Mouse (Mus musculus): ENCODE data around the gene Rftn2. TPM values are rescaled to one million over a fixed set of nuclear protein-coding genes. Genes with fewer than 3 reads are reported as not detected.
A peak's percentile ranks its signal among the peaks of the same experiment; 100 is the strongest.

Rftn2 gene
- polyA plus RNA-seq, 1 experiment, result not detected

- H3K4me1 ChIP-seq, result peaks cover 38% of the 10 kb centered on the region
- TF ChIP-seq GATA1 (IDR thresholded peaks at IDR 0.05; ENCODE audit: borderline replicate concordance, low read length) (no peak), FLI1 (IDR thresholded peaks at IDR 0.05; ENCODE audit: low read length) (no peak)
- no peaks in the 10 kb centered on the region for H3K36me3 ChIP-seq (replicated peaks; ENCODE audit: low read length)
- no peak overlapping the region for H3K4me3 ChIP-seq (replicated peaks)
- no peaks in the 10 kb centered on the region for H3K9me3 ChIP-seq
- no peaks in the 10 kb centered on the region for H3K27me3 ChIP-seq (replicated peaks)
Measured at GRCm38 (mm10) chr1:55213475-55213874, 13.1 kb downstream of the Rftn2 start.

- Histone ChIP-seq H3K4me1 (peaks cover 42% of the 10 kb centered on the region), H3K36me3 (replicated peaks; ENCODE audit: low read length) (no peaks in the 10 kb centered on the region), H3K4me3 (replicated peaks) (no peak overlapping the region), H3K9me3 (no peaks in the 10 kb centered on the region), H3K27me3 (replicated peaks) (no peaks in the 10 kb centered on the region)
- TF ChIP-seq GATA1 (IDR thresholded peaks at IDR 0.05; ENCODE audit: borderline replicate concordance, low read length) (no peak), FLI1 (IDR thresholded peaks at IDR 0.05; ENCODE audit: low read length) (no peak)
Measured at GRCm38 (mm10) chr1:55212771-55213170, 13.8 kb downstream of the Rftn2 start.

GRCm38 (mm10) chr1:55211081-55211480, 15.5 kb downstream of the Rftn2 start:
- Histone ChIP-seq H3K36me3 (replicated peaks; ENCODE audit: low read length) (no peaks in the 10 kb centered on the region), H3K4me3 (replicated peaks) (no peak overlapping the region), H3K9me3 (no peaks in the 10 kb centered on the region), H3K4me1 (peaks cover 42% of the 10 kb centered on the region), H3K27me3 (replicated peaks) (no peaks in the 10 kb centered on the region)
- TF ChIP-seq FLI1 (IDR thresholded peaks at IDR 0.05; ENCODE audit: low read length) (no peak), GATA1 (IDR thresholded peaks at IDR 0.05; ENCODE audit: borderline replicate concordance, low read length) (no peak)

GRCm38 (mm10) chr1:55210202-55210965, 16.2 kb downstream of the Rftn2 start:
- no peaks in the 10 kb centered on the region for H3K27me3 ChIP-seq (replicated peaks)
- no peaks in the 10 kb centered on the region for H3K9me3 ChIP-seq
- peaks cover 40% of the 10 kb centered on the region for H3K4me1 ChIP-seq
- TF ChIP-seq GATA1 (IDR thresholded peaks at IDR 0.05; ENCODE audit: borderline replicate concordance, low read length) (no peak), FLI1 (IDR thresholded peaks at IDR 0.05; ENCODE audit: low read length) (no peak)
- no peaks in the 10 kb centered on the region for H3K36me3 ChIP-seq (replicated peaks; ENCODE audit: low read length)
- H3K4me3 ChIP-seq (replicated peaks), result peak overlapping the region; percentile 78

- TF ChIP-seq FLI1 (IDR thresholded peaks at IDR 0.05; ENCODE audit: low read length) (no peak), GATA1 (IDR thresholded peaks at IDR 0.05; ENCODE audit: borderline replicate concordance, low read length) (no peak)
Measured at GRCm38 (mm10) chr1:55208500-55209140, 18.0 kb downstream of the Rftn2 start.

GRCm38 (mm10) chr1:55207561-55207960, 19.0 kb downstream of the Rftn2 start:
- Histone ChIP-seq H3K27me3 (replicated peaks) (no peaks in the 10 kb centered on the region), H3K4me1 (peaks cover 33% of the 10 kb centered on the region), H3K9me3 (no peaks in the 10 kb centered on the region), H3K4me3 (replicated peaks) (no peak overlapping the region), H3K36me3 (replicated peaks; ENCODE audit: low read length) (no peaks in the 10 kb centered on the region)
- TF ChIP-seq GATA1 (IDR thresholded peaks at IDR 0.05; ENCODE audit: borderline replicate concordance, low read length) (no peak), FLI1 (IDR thresholded peaks at IDR 0.05; ENCODE audit: low read length) (no peak)

More at GRCm38 (mm10) chr1:55208500-55209140, 18.0 kb downstream of the Rftn2 start:
- no peaks in the 10 kb centered on the region for H3K36me3 ChIP-seq (replicated peaks; ENCODE audit: low read length)
- H3K9me3 ChIP-seq, result no peaks in the 10 kb centered on the region
- peaks cover 37% of the 10 kb centered on the region for H3K4me1 ChIP-seq
- H3K4me3 ChIP-seq (replicated peaks), result peak overlapping the region; percentile 5
- H3K27me3 ChIP-seq (replicated peaks), result no peaks in the 10 kb centered on the region

- Histone ChIP-seq H3K36me3 (replicated peaks; ENCODE audit: low read length) (no peaks in the 10 kb centered on the region), H3K4me1 (peaks cover 24% of the 10 kb centered on the region), H3K4me3 (replicated peaks) (no peak overlapping the region), H3K9me3 (no peaks in the 10 kb centered on the region), H3K27me3 (replicated peaks) (no peaks in the 10 kb centered on the region)
- TF ChIP-seq GATA1 (IDR thresholded peaks at IDR 0.05; ENCODE audit: borderline replicate concordance, low read length) (no peak), FLI1 (IDR thresholded peaks at IDR 0.05; ENCODE audit: low read length) (no peak)
Measured at GRCm38 (mm10) chr1:55205808-55206327, 20.7 kb downstream of the Rftn2 start.

GRCm38 (mm10) chr1:55201850-55202752, 24.5 kb downstream of the Rftn2 start:
- no peak for TF ChIP-seq FLI1 (IDR thresholded peaks at IDR 0.05; ENCODE audit: low read length)
- no peak for TF ChIP-seq GATA1 (IDR thresholded peaks at IDR 0.05; ENCODE audit: borderline replicate concordance, low read length)

GRCm38 (mm10) chr1:55198719-55199118, 27.9 kb downstream of the Rftn2 start:
- no peaks in the 10 kb centered on the region for H3K9me3 ChIP-seq
- peaks cover 3% of the 10 kb centered on the region for H3K27me3 ChIP-seq (replicated peaks)
- no peaks in the 10 kb centered on the region for H3K36me3 ChIP-seq (replicated peaks; ENCODE audit: low read length)
- TF ChIP-seq FLI1 (IDR thresholded peaks at IDR 0.05; ENCODE audit: low read length) (no peak), GATA1 (IDR thresholded peaks at IDR 0.05; ENCODE audit: borderline replicate concordance, low read length) (no peak)
- no peak overlapping the region for H3K4me3 ChIP-seq (replicated peaks)
- peaks cover 9% of the 10 kb centered on the region for H3K4me1 ChIP-seq

More at GRCm38 (mm10) chr1:55201850-55202752, 24.5 kb downstream of the Rftn2 start:
- H3K4me3 ChIP-seq (replicated peaks), result no peak overlapping the region
- no peaks in the 10 kb centered on the region for H3K9me3 ChIP-seq
- H3K36me3 ChIP-seq (replicated peaks; ENCODE audit: low read length), result no peaks in the 10 kb centered on the region
- H3K4me1 ChIP-seq, result peaks cover 4% of the 10 kb centered on the region
- H3K27me3 ChIP-seq (replicated peaks), result peaks cover 2% of the 10 kb centered on the region
